In the genomic region with DNA sequence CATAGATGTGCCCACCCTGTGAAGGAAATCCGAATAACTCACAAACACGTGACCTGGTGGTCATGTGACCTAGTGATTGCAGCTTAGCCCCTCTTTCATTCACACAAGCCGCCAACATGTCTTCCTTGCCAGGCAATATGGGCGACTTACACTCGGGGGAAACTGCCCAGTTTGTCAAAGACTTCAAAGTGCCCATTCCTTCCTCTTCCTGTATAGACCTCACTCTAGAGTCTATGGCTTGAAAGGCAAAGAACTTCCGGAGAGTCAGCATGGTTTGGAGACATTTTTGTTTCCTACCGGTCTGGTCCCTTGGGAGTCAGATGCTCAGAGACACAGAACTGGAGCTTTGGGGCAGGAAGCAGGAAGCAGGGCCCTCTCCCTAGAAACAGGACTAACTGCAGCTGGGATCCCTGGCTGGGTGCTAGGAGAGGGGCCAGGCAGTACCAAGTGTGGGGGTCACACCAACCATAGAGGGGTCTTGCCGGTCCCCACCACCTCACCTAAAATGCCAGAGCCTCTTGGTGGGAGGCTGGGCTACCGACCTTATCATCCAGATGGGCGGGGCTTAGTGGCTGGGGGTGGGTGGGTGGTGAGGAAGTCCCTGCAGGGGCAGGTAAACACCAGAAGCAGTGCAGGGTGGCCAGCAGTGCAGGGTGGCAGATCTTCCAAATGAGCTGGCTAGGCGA, we compare ENCODE assay signal across 8 mouse cellular contexts. TPM values are rescaled to one million over a fixed set of nuclear protein-coding genes. Genes with fewer than 3 reads are reported as not detected.
A peak's percentile ranks its signal among the peaks of the same experiment; 100 is the strongest.
DNase-seq lines count a peak whose midpoint lies in the region; ATAC-seq and TF ChIP-seq lines count a peak whose summit lies in the region.

No protein-coding gene starts in this region.

- peak overlapping the region; percentile 81 for H3K4me2 ChIP-seq in lung, embryonic 14.5 days
- H3K4me2 ChIP-seq in hindbrain, embryonic 12.5 days (replicated peaks): peak overlapping the region; percentile 50
- H3K4me2 ChIP-seq in limb, embryonic 14.5 days (replicated peaks; ENCODE audit: low read depth, low read length, severe bottlenecking): peak overlapping the region; percentile 80

- peak overlapping the region; percentile 59 for H3K9ac ChIP-seq in lung, embryonic 14.5 days
- 0 out of 2 replicates have a peak overlapping the region, but pooled peaks have one; percentile 29 for H3K9ac ChIP-seq in hindbrain, embryonic 12.5 days
- peak overlapping the region; percentile 69 for H3K9ac ChIP-seq in limb, embryonic 14.5 days (ENCODE audit: low read depth, low read length, severe bottlenecking)

- H3K27ac ChIP-seq in lung, embryonic 14.5 days (ENCODE audit: low read depth): peak overlapping the region; percentile 92
- H3K27ac ChIP-seq in hindbrain, embryonic 12.5 days: 0 out of 2 replicates have a peak overlapping the region, but pooled peaks have one; percentile 1
- peak overlapping the region; percentile 74 for H3K27ac ChIP-seq in limb, embryonic 14.5 days (replicated peaks; ENCODE audit: low read depth, low read length)

- ATAC-seq in lung, embryonic 14.5 days (ENCODE audit: insufficient read depth): 0 out of 2 replicates have a peak, but pooled peaks have one; percentile 0
- ATAC-seq in hindbrain, embryonic 12.5 days (ENCODE audit: low FRiP score): no peak
- peak; percentile 2; the same call in 1 of the 2 replicates for ATAC-seq in limb, embryonic 14.5 days (ENCODE audit: low FRiP score, low read depth)

- TF ChIP-seq CTCF in lung, embryonic 14.5 days (IDR thresholded peaks at IDR 0.05; ENCODE audit: low read depth): no peak

- H3K4me3 ChIP-seq in lung, embryonic 14.5 days (ENCODE audit: low read depth, low read length): peak overlapping the region; percentile 44
- H3K4me3 ChIP-seq in hindbrain, embryonic 12.5 days: peak overlapping the region; percentile 18
- peak overlapping the region; percentile 46 for H3K4me3 ChIP-seq in limb, embryonic 14.5 days (replicated peaks; ENCODE audit: low read length)

- H3K36me3 ChIP-seq in lung, embryonic 14.5 days (ENCODE audit: insufficient read depth): peaks cover 15% of the 10 kb centered on the region; the same call in 1 of the 2 replicates
- H3K36me3 ChIP-seq in hindbrain, embryonic 12.5 days: no peaks in the 10 kb centered on the region
- peaks cover 9% of the 10 kb centered on the region for H3K36me3 ChIP-seq in limb, embryonic 14.5 days (ENCODE audit: control insufficient read depth, insufficient read depth, low read length)

- 25% methylated on average over 11 of the region's 11 CpGs for WGBS in lung, embryonic 14.5 days
- 55% methylated on average over 11 of the region's 11 CpGs for WGBS in hindbrain, embryonic 12.5 days
- WGBS in limb, embryonic 14.5 days: 40% methylated on average over 11 of the region's 11 CpGs

- no peak for TF ChIP-seq POLR2A in limb, embryonic 14.5 days (IDR thresholded peaks at IDR 0.05; ENCODE audit: borderline replicate concordance, extremely low read depth, insufficient read depth, insufficient read length)

- H3K4me1 ChIP-seq in lung, embryonic 14.5 days (ENCODE audit: insufficient read depth): peaks cover 26% of the 10 kb centered on the region
- peaks cover 29% of the 10 kb centered on the region for H3K4me1 ChIP-seq in hindbrain, embryonic 12.5 days
- peaks cover 25% of the 10 kb centered on the region for H3K4me1 ChIP-seq in limb, embryonic 14.5 days (ENCODE audit: control insufficient read depth, insufficient read depth, low read length)

- H3K27me3 ChIP-seq in lung, embryonic 14.5 days (ENCODE audit: insufficient read depth, low read length): no peaks in the 10 kb centered on the region
- peaks cover 8% of the 10 kb centered on the region; the same call in 1 of the 2 replicates for H3K27me3 ChIP-seq in hindbrain, embryonic 12.5 days
- H3K27me3 ChIP-seq in limb, embryonic 14.5 days (ENCODE audit: control insufficient read depth, insufficient read depth, low read length): no peaks in the 10 kb centered on the region

- peak; percentile 72 for DNase-seq in lung, embryonic 14.5 days
- DNase-seq in lung, postnatal 25 days (ENCODE audit: low spot score): no peak
- peak; percentile 51 for DNase-seq in fibroblast of lung, adult 2 months (ENCODE audit: low read depth)
- no peak for DNase-seq in limb, embryonic 14.5 days (ENCODE audit: low spot score)
- peak; percentile 39 for DNase-seq in skeletal muscle tissue, adult 2 months (ENCODE audit: low read depth, low spot score)
- DNase-seq in embryo, embryonic 9.5 days (ENCODE audit: extremely low spot score): no peak
- no peak for DNase-seq in embryo, embryonic 11 days

- no peaks in the 10 kb centered on the region for H3K9me3 ChIP-seq in lung, embryonic 14.5 days (ENCODE audit: low read depth, low read length)
- H3K9me3 ChIP-seq in hindbrain, embryonic 12.5 days (replicated peaks): no peaks in the 10 kb centered on the region
- no peaks in the 10 kb centered on the region for H3K9me3 ChIP-seq in limb, embryonic 14.5 days (ENCODE audit: control insufficient read depth, low read length)

RNA-seq across cellular contexts. Expression of gene C1qtnf6, which starts 2.3 kb away (rescaled TPM):
- 39.8 and 40.7 TPM in 2 replicates for polyA plus RNA-seq in lung, embryonic 14.5 days (2014; fragmentation: Nextera tagmentation; extraction: Ambion mirVana)
- 11.6 and 13.0 TPM in 2 replicates for polyA plus RNA-seq in hindbrain, embryonic 12.5 days (2016; fragmentation: Nextera tagmentation; extraction: Ambion mirVana)
- 89.1 and 110 TPM in 2 replicates for polyA plus RNA-seq in limb, embryonic 14.5 days (2012; rRNA removed)
- 59.6 and 60.1 TPM in 2 replicates for polyA plus RNA-seq in limb, embryonic 14.5 days (2014; fragmentation: Nextera tagmentation; extraction: Ambion mirVana)

RNA-seq across cellular contexts. Expression of gene Sstr3, which starts 15.6 kb away (rescaled TPM):
- polyA plus RNA-seq in lung, embryonic 14.5 days (2014; fragmentation: Nextera tagmentation; extraction: Ambion mirVana): 0.08 TPM in 1 of 2 replicates, not detected in the other
- 0.09 and 0.57 TPM in 2 replicates for polyA plus RNA-seq in hindbrain, embryonic 12.5 days (2016; fragmentation: Nextera tagmentation; extraction: Ambion mirVana)
- polyA plus RNA-seq in limb, embryonic 14.5 days (2012; rRNA removed): 0.05 and 0.08 TPM in 2 replicates
- polyA plus RNA-seq in limb, embryonic 14.5 days (2014; fragmentation: Nextera tagmentation; extraction: Ambion mirVana): not detected in 2 replicates

RNA-seq across cellular contexts. Expression of gene Il2rb, which starts 33.8 kb away (rescaled TPM):
- polyA plus RNA-seq in lung, embryonic 14.5 days (2014; fragmentation: Nextera tagmentation; extraction: Ambion mirVana): 0.12 TPM in 1 of 2 replicates, not detected in the other
- 0.07 and 0.14 TPM in 2 replicates for polyA plus RNA-seq in hindbrain, embryonic 12.5 days (2016; fragmentation: Nextera tagmentation; extraction: Ambion mirVana)
- 0.39 and 0.73 TPM in 2 replicates for polyA plus RNA-seq in limb, embryonic 14.5 days (2012; rRNA removed)
- 0.15 and 0.33 TPM in 2 replicates for polyA plus RNA-seq in limb, embryonic 14.5 days (2014; fragmentation: Nextera tagmentation; extraction: Ambion mirVana)

RNA-seq across cellular contexts. Expression of gene Rac2, which starts 43.7 kb away (rescaled TPM):
- polyA plus RNA-seq in lung, embryonic 14.5 days (2014; fragmentation: Nextera tagmentation; extraction: Ambion mirVana): 12.2 and 16.2 TPM in 2 replicates
- polyA plus RNA-seq in hindbrain, embryonic 12.5 days (2016; fragmentation: Nextera tagmentation; extraction: Ambion mirVana): 4.9 and 5.7 TPM in 2 replicates
- 15.9 and 21.9 TPM in 2 replicates for polyA plus RNA-seq in limb, embryonic 14.5 days (2012; rRNA removed)
- 34.2 and 38.2 TPM in 2 replicates for polyA plus RNA-seq in limb, embryonic 14.5 days (2014; fragmentation: Nextera tagmentation; extraction: Ambion mirVana)

Comparison
In these comparisons a context has a peak if more than half of its experiments do, and no peak if none do; other contexts are left out.
1. DNase-seq: peak in lung, embryonic 14.5 days (single experiment), fibroblast of lung, adult 2 months (single experiment) and skeletal muscle tissue, adult 2 months (single experiment); none in lung, postnatal 25 days (single experiment), limb, embryonic 14.5 days (single experiment), embryo, embryonic 9.5 days (single experiment) and embryo, embryonic 11 days (single experiment).
2. H3K27ac ChIP-seq: peak in every context shown above with its lines; median percentile 92 in lung, embryonic 14.5 days; 74 in limb, embryonic 14.5 days; 1 in hindbrain, embryonic 12.5 days.
3. Peak in every context shown above with its lines, with median percentiles within 50 percentile points of each other: H3K4me2 ChIP-seq, H3K4me3 ChIP-seq and H3K9ac ChIP-seq.